Mouse (Mus musculus): Measurements from ENCODE around the gene Gm9736.
"Not testable (repeated sequence)": the region's sequence is repeated elsewhere in the genome, so short reads cannot be mapped to it uniquely, and the experiment has no call there.

The Gm9736 gene

GRCm38 (mm10) chr10:77751254-77751653 is at the start of gene Gm9736:
TSS of gene Gm9736 (minus strand) at chr10:77751354.
- DNase-seq = not testable (repeated sequence)

- DNase-seq = no peak
Measured at GRCm38 (mm10) chr10:77798921-77799508, 47.9 kb upstream of the Gm9736 start, which contains the start of gene Gm19668. TSS of gene Gm19668 (minus strand) at chr10:77799133.

DNA sequence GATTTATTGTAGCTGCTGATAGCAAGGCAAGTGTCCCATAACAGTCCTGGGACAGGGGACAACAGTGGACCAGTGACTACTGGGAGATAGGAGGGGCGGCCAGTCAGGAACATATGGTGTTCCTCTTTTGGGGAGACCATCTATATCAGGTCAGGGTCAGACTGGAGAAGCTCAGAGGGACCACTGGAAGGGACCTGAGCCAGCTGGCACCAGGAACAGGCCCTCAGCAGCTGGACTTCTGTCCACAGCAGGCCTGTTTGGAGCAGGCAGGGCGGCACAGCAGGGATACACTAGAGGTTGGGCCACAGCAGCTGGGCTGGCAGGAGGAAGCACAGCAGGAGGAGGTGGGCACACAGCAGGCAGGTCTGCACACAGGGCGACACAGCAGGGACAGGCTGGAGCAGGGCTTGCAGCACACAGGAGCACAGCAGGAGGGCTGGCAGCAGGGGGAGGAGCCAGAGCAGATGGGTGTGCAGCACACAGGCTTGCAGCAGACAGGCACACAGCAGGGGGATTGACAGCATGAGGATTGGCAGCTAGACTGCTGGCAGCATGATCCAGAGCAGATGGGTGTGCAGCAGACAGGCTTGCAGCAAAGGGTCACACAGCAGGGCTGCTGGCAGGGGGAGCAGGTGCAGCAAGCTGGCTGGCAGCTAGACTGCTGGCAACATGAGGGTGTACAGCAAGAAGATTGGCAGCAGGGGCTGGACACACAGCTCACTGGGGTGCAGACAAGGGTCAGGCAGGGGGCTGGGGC is 47.2 kb upstream of the Gm9736 start:
- DNase-seq = not testable (repeated sequence)

DNA sequence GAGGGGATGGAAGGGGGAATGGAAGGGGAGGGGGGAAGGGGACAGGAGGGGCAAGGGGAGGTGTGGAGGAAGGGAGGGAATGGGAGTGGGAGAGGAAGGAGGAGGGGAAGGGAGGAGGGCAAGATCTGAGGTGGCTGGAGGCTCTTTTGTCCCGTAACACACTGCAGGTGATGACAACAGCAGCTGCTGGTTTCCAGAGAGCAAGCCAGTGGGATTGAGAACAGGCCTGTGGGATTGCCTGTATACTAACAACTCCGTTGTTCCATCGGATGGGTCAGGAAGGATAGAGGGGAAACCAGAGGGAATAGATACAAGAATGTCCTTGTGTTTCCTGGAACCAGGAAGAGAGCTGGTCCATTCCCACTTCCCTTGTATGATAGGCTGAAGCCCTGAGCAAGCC is 46.5 kb upstream of the Gm9736 start:
- no peak for DNase-seq

DNA sequence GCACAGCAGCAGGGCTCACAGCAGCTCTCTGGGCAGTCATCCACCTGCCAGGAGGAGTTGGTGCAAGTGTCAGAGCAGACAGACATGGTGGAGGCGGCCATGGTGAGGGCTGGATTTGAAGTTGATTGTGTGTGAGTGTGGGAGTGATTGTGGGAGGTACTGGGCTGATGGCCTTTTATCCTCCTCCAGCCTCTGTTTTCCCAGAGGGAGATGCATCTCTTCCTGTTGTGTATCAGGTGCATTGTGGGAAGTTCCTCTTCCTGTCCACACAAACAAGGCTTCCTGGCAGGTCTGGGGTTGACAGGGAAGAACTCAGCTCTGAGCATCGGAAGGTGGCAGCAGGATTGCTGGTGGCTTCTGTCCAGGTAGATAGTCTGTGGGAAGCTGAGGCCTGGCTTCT is 43.8 kb upstream of the Gm9736 start, which contains the start of gene Gm9639:
TSS of gene Gm9639 (minus strand) at position 101 of the 400 bp plus-strand sequence.
- no peak for DNase-seq

GRCm38 (mm10) chr10:77788621-77789020 is 37.5 kb upstream of the Gm9736 start:
- DNase-seq = no peak

DNA sequence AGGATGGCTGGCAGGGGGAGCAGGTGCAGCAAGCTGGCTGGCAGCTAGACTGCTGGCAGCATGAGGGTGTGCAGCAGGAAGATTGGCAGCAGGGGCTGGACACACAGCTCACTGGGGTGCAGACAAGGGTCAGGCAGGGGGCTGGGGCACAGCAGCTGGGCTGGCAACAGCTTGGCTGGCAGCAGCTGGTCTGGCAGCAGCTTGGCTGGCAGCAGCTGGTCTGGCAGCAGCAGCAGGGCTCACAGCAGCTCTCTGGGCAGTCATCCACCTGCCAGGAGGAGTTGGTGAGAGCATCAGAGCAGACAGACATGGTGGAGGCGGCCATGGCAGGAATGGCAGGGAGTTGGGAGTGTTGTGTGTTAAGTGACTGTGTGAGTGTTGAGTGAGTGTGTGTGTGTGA is 36.7 kb upstream of the Gm9736 start, which contains the start of gene Gm7137:
TSS of gene Gm7137 (minus strand) at position 325 of the 400 bp plus-strand sequence.
- DNase-seq = not testable (repeated sequence)

DNA sequence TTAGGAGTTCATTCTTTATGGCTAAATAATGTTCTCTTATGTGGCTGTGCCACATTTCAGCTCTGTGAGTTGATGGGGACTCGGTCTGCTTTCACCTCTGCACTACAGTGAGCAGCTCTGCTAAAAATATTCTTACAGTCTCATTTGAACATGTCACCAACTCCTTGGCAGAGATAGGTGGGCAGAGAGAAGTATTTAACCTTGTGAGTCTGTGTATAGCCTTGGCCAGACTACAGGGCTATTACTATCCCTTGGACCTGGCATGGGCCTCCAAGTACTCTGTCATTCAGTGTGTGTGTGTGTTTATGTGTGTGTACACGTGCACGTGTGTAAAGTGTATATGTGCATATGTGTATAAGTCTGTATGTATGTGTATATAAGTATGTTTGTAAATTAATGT is 32.2 kb upstream of the Gm9736 start:
- not testable (repeated sequence) for DNase-seq

DNA sequence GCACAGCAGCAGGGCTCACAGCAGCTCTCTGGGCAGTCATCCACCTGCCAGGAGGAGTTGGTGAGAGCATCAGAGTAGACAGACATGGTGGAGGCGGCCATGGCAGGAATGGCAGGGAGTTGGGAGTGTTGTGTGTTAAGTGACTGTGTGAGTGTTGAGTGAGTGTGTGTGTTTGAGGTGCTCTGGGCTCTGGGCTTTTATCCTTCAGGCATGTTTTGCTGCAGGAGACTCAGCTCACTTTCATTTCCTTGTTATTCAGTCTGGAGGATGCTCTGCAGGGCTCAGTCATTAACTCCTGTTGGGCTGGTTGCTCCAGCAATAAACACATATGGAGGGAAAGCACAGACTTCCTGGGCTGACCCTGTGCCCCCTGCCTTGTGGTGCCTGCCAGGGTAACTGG is 31.3 kb upstream of the Gm9736 start, which contains the start of gene Gm3250:
TSS of gene Gm3250 (minus strand) at position 101 of the 400 bp plus-strand sequence.
- not testable (repeated sequence) for DNase-seq

DNA sequence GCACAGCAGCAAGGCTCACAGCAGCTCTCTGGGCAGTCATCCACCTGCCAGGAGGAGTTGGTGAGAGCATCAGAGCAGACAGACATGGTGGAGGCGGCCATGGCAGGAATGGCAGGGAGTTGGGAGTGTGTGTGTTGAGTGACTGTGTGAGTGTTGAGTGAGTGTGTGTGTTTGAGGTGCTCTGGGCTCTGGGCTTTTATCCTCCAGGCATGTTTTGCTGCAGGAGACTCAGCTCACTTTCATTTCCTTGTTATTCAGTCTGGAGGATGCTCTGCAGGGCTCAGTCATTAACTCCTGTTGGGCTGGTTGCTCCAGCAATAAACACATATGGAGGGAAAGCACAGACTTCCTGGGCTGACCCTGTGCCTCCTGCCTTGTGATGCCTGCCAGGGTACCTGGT is 25.7 kb upstream of the Gm9736 start, which contains the start of gene Gm7138:
TSS of gene Gm7138 (minus strand) at position 101 of the 400 bp plus-strand sequence.
- not testable (repeated sequence) for DNase-seq

DNA sequence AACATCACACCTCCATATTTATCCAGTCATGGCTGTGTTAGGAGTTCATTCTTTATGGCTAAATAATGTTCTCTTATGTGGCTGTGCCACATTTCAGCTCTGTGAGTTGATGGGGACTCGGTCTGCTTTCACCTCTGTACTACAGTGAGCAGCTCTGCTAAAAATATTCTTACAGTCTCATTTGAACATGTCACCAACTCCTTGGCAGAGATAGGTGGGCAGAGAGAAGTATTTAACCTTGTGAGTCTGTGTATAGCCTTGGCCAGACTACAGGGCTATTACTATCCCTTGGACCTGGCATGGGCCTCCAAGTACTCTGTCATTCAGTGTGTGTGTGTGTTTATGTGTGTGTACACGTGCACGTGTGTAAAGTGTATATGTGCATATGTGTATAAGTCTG is 21.0 kb upstream of the Gm9736 start:
- DNase-seq = not testable (repeated sequence)

DNA sequence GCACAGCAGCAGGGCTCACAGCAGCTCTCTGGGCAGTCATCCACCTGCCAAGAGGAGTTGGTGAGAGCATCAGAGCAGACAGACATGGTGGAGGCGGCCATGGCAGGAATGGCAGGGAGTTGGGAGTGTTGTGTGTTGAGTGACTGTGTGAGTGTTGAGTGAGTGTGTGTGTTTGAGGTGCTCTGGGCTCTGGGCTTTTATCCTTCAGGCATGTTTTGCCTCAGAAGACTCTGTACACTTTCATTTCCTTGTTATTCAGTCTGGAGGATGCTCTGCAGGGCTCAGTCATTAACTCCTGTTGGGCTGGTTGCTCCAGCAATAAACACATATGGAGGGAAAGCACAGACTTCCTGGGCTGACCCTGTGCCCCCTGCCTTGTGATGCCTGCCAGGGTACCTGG is 20.1 kb upstream of the Gm9736 start, which contains the start of gene Gm3238:
TSS of gene Gm3238 (minus strand) at position 101 of the 400 bp plus-strand sequence.
- not testable (repeated sequence) for DNase-seq

DNA sequence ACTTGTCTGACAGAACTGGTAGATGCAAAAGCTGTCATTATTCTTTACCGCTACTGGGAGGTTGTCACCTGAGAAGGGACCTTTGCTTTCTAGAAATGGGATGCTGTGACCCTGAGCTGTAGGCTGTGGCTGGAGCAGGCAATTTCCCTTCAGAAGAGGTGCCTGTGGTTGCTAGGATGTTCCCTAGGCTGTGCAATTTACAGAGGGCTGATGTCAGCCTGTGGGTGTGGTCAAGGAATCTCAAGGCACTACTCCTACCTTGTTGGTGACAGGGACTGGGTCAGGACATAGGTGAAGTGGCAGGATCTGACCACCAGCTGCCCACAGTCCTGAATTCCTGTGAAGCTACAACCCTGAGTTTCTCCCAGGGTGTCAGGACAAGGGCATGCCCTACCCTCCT is 18.6 kb upstream of the Gm9736 start:
- no peak for DNase-seq

- not testable (repeated sequence) for DNase-seq
Measured at GRCm38 (mm10) chr10:77759582-77759981, 8.4 kb upstream of the Gm9736 start, which contains the start of gene Gm3233. TSS of gene Gm3233 (minus strand) at chr10:77759682.

DNA sequence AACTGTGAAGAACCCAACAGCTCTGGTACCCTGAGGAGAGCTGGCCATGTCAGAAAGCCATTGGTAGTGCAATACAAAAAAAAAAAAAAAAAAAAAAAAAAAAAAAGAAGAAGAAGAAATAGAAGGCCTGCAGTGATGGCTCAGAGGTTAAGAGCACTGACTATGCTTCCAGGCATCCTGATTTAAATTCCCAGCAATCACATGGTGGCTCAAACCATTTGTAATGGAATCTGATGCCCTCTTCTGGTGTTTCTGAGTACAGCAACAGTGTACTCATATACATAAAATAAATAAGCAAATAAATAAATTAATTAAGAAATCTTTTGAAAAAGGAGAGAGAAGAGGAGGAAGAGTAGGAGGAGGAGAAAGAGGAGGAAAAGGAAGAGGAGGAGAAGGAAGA is 2.3 kb upstream of the Gm9736 start:
- no peak for DNase-seq

DNA sequence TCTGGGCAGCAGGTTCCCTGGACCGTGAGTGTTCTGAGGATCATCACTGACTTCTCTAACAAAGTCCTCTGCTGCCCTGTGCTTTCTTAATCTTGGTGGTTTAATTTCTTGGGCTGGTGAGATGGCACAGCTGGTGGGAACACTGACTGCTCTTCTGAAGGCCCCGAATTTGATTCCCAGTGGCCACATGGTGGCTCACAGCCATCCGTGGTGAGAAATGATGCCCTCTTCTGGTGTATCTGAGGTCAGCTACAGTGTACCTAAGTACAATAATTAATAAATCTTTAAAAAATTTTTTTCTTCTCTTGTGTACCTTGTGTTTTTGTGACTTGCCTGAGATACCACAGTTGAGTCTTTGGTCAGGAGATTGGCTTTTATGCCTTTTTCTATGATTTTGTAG is 1.2 kb upstream of the Gm9736 start:
- not testable (repeated sequence) for DNase-seq

GRCm38 (mm10) chr10:77750686-77751085 is 468 bp downstream of the Gm9736 start:
- not testable (repeated sequence) for DNase-seq

- DNase-seq = not testable (repeated sequence)
Measured at GRCm38 (mm10) chr10:77741924-77742688, 9.0 kb downstream of the Gm9736 start, which contains the start of gene Gm18596. TSS of gene Gm18596 (minus strand) at chr10:77742638.

- DNase-seq = no peak
Measured at GRCm38 (mm10) chr10:77738929-77739328, 12.2 kb downstream of the Gm9736 start.

DNA sequence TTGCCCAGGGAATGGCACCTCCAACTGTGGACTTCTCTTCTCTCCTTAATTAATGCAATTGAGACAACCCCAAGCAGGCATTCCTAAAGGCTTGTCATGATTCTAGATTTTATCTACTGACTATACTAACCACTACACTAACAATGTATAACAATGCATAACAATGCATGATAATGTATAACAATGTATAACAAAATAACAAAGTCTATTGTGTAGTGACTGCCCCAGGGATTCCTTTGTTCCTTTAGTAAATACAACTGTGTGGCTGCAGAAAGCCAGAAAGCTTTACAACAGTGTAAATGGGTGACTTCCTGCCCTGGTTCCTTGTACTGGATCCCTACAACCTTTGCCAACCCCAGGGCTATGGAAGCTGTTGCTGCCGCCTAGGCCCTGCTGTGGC is 15.2 kb downstream of the Gm9736 start:
- DNase-seq = no peak

DNA sequence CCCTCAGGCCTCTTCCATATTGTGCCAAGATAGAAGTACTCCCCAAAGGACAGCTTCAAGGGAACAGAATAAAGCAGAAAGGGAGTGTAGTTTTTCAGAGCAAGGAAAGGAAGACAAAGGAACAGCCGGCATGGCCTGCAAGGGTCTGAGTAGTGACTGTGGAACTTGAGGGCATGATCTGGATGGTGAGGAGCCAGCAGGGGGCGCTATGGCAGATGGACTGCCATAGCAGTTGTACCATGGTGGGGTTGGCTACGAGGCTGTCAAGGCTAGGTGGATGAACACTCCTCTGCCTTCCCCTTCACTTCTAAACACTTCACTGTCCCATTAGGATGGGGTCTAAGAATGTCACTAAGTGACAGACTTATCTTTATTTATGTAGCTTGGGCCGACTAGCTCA is 21.9 kb downstream of the Gm9736 start:
- DNase-seq = no peak

- no peak for DNase-seq
Measured at GRCm38 (mm10) chr10:77728280-77728679, 22.9 kb downstream of the Gm9736 start.

- DNase-seq = no peak
Measured at GRCm38 (mm10) chr10:77726186-77726585, 25.0 kb downstream of the Gm9736 start, which contains the start of gene Gm10100. TSS of gene Gm10100 (plus strand) at chr10:77726486.
